Mouse (Mus musculus) ES-E14 (cell line): ENCODE data around the gene Scn8a.

ENCODE experiments used
- CHD2 ChIP-seq: IDR thresholded peaks from 2 replicates; pipeline ENCODE4 v1.6.1; 2014; ENCODE audit warnings: mild to moderate bottlenecking, low read depth, low read length, inconsistent platforms
- HCFC1 ChIP-seq: IDR thresholded peaks from 2 replicates; pipeline ENCODE4 v1.6.1; 2012; ENCODE audit warnings: low read length, inconsistent platforms, borderline replicate concordance; ENCODE audit not compliant: insufficient read depth
- ZC3H11A ChIP-seq: IDR thresholded peaks from 2 replicates; pipeline ENCODE4 v1.6.1; 2012; ENCODE audit warnings: low read depth, mild to moderate bottlenecking, inconsistent platforms, low read length, borderline replicate concordance
- ZNF384 ChIP-seq: IDR thresholded peaks from 2 replicates; pipeline ENCODE4 v1.6.1; 2012; ENCODE audit warnings: low read depth, low read length, inconsistent platforms

DNA sequence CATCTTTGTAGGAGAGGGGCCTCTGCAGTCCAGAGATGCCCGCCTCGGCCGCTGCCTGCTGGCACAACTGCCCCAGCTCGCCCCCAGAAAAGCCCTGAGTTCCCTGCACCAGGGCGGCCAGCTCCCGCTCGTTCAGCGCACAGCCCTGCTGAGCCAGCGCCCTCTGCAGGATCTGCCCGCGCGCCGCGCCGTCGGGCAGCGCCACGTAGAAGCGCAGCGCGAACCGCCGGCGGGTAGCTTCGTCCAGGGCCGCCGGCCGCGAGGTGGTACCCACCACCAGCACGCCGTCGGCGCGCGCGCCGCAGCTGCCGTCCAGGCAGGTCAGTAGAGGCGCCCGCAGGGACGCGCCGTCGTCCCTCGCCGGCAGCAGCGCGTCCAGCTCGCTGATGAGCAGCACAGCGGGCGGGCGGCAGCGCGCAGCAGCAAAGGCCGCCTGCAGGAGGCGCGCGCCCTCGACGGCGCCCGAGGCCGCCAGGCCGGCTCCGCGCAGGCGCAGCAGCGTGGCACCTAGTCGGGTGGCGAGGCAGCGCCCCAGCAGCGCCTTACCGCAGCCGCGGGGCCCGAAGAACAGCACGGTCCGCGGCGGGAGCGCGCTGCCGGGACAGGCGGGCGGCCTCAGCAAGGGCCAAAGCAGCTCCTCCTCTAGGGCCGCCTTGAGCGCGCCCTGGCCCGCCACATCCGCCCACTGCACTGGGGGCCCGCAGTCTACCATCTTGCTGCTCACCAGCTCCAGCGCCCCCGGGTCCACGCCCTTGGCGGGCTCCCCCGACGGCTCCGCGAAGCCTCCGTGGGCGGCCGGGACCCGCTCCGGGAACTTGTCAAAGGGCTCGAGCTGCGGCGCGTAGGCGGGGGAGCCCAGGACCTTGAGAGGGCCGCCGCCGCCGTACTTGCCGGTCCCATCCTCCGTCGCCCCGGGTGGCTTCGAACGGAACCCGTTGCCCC lies 183.2 kb downstream of the Scn8a start:
- no peak for TF ChIP-seq HCFC1
- no peak for TF ChIP-seq ZNF384
- no peak for TF ChIP-seq ZC3H11A
- TF ChIP-seq CHD2, result no peak
